Mouse (Mus musculus) small intestine, adult 2 months (tissue): ENCODE results near the gene Ormdl3. TPM values are rescaled to one million over a fixed set of nuclear protein-coding genes. Genes with fewer than 3 reads are reported as not detected.

Experiments
- H3K27ac ChIP-seq: fragments of 200-500 bp; 2 replicates; pipeline ENCODE4 v1.5.1; 2012; ENCODE audit warnings: low read depth, low read length, control low read depth, inconsistent platforms; ENCODE audit not compliant: insufficient read depth
- H3K27me3 ChIP-seq: fragments of 200-500 bp; 2 replicates; pipeline ENCODE4 v1.6.1; 2012; ENCODE audit warnings: mild to moderate bottlenecking, moderate library complexity, low read length, inconsistent platforms; ENCODE audit not compliant: control insufficient read depth, insufficient read depth
- H3K36me3 ChIP-seq: fragments of 200-500 bp; 2 replicates; pipeline ENCODE4 v1.6.1; 2012; ENCODE audit warnings: mild to moderate bottlenecking, low read length, control low read depth, inconsistent platforms; ENCODE audit not compliant: control insufficient read depth, insufficient read depth
- H3K4me1 ChIP-seq: fragments of 200-500 bp; 2 replicates; pipeline ENCODE4 v1.6.1; 2012; ENCODE audit warnings: low read length, inconsistent platforms, mixed read lengths; ENCODE audit not compliant: control insufficient read depth, insufficient read depth, insufficient read length
- H3K4me3 ChIP-seq: fragments of 200-500 bp; 2 replicates; pipeline ENCODE4 v1.5.1; 2012; ENCODE audit warnings: low read depth, mild to moderate bottlenecking, control low read depth, inconsistent platforms, low read length, moderate library complexity
- CTCF ChIP-seq: fragments of 200-500 bp; IDR thresholded peaks from 2 replicates; pipeline ENCODE4 v1.5.1; 2012; ENCODE audit warnings: low read depth, mild to moderate bottlenecking, control low read depth, inconsistent platforms, low read length, moderate library complexity, mixed read lengths; ENCODE audit not compliant: insufficient replicate concordance, insufficient read length; ENCODE audit errors: extremely low read depth
- POLR2A ChIP-seq: fragments of 200-500 bp; IDR thresholded peaks from 2 replicates; pipeline ENCODE4 v1.6.1; 2012; ENCODE audit warnings: low read depth, mild to moderate bottlenecking, control low read depth, inconsistent platforms, low read length, moderate library complexity
- WGBS: fragments of 180-500 bp; shearing (Covaris S2); methylation state at CpG from one replicate; pipeline ENCODE4 v1.1.7; 2018; 5-methylcytosine and 5-hydroxymethylcytosine counted together
- polyA plus RNA-seq: library from polyadenylated mRNA; depleted of rRNA; stranded (reverse); fragments of >200 nt; gene quantifications from 2 replicates; pipeline ENCODE4 v1.2.3, GENCODE M21; 2012

Gene Ormdl3
- polyA plus RNA-seq, 1 experiment: 105 TPM

DNA sequence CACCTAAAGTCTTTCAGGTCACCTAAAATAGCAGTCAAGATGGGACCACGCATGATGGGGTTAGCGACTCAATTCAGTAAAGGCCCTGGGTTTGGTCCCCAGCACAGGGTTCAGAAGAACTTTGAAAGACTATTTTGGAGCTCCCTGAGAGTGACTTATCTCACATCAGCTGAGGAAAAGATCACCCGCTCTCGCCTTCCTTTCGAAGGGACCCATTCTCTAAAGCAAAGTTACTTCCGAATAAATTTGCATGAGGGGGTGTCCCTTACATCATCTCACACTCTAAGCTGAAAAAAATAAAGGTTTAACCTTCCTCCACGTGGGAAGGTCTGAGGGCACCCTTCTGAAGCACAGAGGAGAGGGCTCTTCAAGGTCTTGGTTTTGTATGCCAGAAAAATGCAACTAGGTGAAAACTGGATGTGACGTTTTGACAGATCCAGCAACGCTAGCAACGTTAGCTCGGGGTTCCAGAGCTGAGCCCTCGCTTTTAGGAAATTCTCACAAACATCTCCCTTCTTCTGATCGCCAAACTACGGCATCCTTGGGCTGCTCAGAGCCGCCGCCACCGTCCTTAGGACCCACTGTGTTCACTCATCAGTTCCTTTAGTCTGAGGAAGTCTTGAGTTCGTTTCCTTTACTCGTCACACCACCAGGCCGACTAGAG, 36.7 kb downstream of the Ormdl3 start:
- WGBS: 23% methylated on average over 20 of the region's 20 CpGs
- Histone ChIP-seq H3K27ac (peak overlapping the region; percentile 61), H3K4me1 (peaks cover 6% of the 10 kb centered on the region; the same call in 1 of the 2 replicates), H3K27me3 (peaks cover 29% of the 10 kb centered on the region), H3K36me3 (no peaks in the 10 kb centered on the region), H3K4me3 (peak overlapping the region; percentile 94)
- TF ChIP-seq CTCF: peak; percentile 15; the same call in 1 of the 2 replicates
- TF ChIP-seq POLR2A: 0 out of 2 replicates have a peak, but pooled peaks have one; percentile 30

DNA sequence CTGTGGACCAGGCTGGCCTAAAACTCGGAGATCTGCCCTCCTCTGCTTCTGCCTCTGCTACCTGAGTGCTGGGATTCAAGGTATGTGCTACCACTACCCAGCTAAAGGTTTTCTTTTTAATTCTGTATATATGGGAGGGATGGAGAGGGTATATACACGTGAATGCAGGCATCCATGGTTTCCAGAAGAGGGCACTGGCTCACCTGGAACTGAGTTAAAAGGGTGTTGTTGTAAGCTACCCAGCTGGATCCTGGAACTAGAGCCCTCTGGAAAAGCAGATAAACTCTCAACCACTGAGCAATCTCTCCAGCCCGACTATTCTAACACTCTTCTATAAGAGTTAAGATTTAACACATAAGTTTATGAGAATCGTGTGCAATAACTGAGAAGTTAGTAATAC, 37.8 kb downstream of the Ormdl3 start:
- Histone ChIP-seq H3K36me3 (no peaks in the 10 kb centered on the region), H3K4me1 (peaks cover 6% of the 10 kb centered on the region; the same call in 1 of the 2 replicates), H3K4me3 (no peak overlapping the region), H3K27ac (peak overlapping the region; percentile 61; the same call in 1 of the 2 replicates), H3K27me3 (peaks cover 34% of the 10 kb centered on the region)
- TF ChIP-seq CTCF (no peak), POLR2A (no peak)
- 68% methylated on average over 4 of the region's 4 CpGs for WGBS

GRCm38 (mm10) chr11:98547308-98547693, 39.9 kb downstream of the Ormdl3 start:
- H3K36me3 ChIP-seq: no peaks in the 10 kb centered on the region
- H3K27me3 ChIP-seq: peaks cover 34% of the 10 kb centered on the region
- 43% methylated on average over 3 of the region's 3 CpGs for WGBS
- no peak overlapping the region for H3K27ac ChIP-seq
- TF ChIP-seq CTCF: no peak
- TF ChIP-seq POLR2A: no peak
- peaks cover 6% of the 10 kb centered on the region; the same call in 1 of the 2 replicates for H3K4me1 ChIP-seq
- no peak overlapping the region for H3K4me3 ChIP-seq

GRCm38 (mm10) chr11:98546529-98547307, 40.5 kb downstream of the Ormdl3 start:
- Histone ChIP-seq H3K27ac (peak overlapping the region; percentile 63), H3K36me3 (no peaks in the 10 kb centered on the region), H3K4me1 (peaks cover 6% of the 10 kb centered on the region; the same call in 1 of the 2 replicates), H3K4me3 (peak overlapping the region; percentile 26), H3K27me3 (peaks cover 35% of the 10 kb centered on the region)
- TF ChIP-seq CTCF (no peak), POLR2A (no peak)
- 48% methylated on average over 12 of the region's 12 CpGs for WGBS

DNA sequence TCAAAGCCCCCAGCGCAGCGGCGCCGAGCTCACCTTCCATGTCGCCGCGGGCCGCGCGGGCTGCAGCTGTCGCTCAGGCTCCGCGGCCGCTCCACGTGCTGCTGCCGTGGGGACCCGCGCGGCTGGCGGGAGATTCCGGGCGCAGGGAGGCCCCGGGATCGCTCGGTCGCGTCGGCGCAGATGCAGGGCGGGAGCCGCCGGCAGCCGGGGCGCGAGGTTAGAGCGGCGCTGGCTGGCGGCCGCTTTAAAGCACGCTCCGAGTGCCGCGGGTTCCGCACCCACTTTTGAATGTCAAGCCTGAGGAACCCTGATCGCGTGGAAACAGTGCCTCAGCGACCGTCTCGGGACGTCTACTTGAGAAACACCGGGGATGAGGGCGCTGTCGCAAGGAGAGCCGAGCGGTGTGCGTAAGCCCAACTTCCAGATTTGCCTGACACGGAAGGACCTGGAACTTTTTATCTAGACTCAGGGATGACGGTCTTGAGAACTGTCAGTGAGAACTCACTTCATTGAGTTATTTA, 41.4 kb downstream of the Ormdl3 start, which contains the start of gene Ikzf3:
Gene Ikzf3 (minus strand): TSS at position 321 of the 521 bp plus-strand sequence.
- TF ChIP-seq POLR2A (no peak), CTCF (no peak)
- whole genome bisulfite sequencing: 2% methylated on average over 58 of the region's 58 CpGs
- peak within 1 kb of the TSS; percentile 63 for H3K27ac ChIP-seq
- no peaks in the 10 kb centered on the region for H3K36me3 ChIP-seq
- peak within 1 kb of the TSS; percentile 63 for H3K4me3 ChIP-seq
- peaks cover 39% of the 10 kb centered on the region for H3K27me3 ChIP-seq
- peaks cover 3% of the 10 kb centered on the region; the same call in 1 of the 2 replicates for H3K4me1 ChIP-seq

- Histone ChIP-seq H3K36me3 (no peaks in the 10 kb centered on the region), H3K4me3 (peak overlapping the region; percentile 63), H3K4me1 (no peaks in the 10 kb centered on the region), H3K27me3 (peaks cover 39% of the 10 kb centered on the region), H3K27ac (peak overlapping the region; percentile 63)
- TF ChIP-seq POLR2A (no peak), CTCF (no peak)
- 6% methylated on average over 16 of the region's 16 CpGs for WGBS
These were observed 42.1 kb downstream of the Ormdl3 start for GRCm38 (mm10) chr11:98544890-98545677.
